Mouse (Mus musculus): ENCODE measurements around the gene Wdr61.
"Not testable (repeated sequence)": the region's sequence is repeated elsewhere in the genome, so short reads cannot be mapped to it uniquely, and the experiment has no call there.

Gene Wdr61

DNA sequence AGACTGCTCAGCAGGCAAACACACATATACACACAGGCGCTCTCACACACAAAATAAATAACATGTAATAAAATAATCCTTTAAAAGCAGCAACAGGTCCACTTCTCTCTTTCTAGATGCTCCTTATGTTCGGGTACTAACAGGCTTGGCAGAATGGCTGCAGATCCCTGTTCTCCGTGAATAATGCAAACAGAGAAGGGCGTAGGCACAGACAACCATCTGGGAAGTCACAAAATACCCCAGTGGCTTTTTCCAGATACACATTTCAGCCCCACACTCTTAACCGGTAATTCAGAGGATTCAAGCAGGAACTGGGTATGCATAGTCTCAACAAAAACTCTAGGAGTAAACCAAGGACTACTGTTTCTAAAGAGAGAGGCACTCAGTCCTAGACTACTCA, 8.0 kb downstream of the Wdr61 start:
- DNase-seq (ENCODE audit: low spot score): no peak

GRCm38 (mm10) chr9:54722596-54722995, 11.7 kb downstream of the Wdr61 start:
- peak; percentile 18 for DNase-seq (ENCODE audit: low spot score)

GRCm38 (mm10) chr9:54722156-54722555, 12.2 kb downstream of the Wdr61 start:
- no peak for DNase-seq (ENCODE audit: low spot score)

DNA sequence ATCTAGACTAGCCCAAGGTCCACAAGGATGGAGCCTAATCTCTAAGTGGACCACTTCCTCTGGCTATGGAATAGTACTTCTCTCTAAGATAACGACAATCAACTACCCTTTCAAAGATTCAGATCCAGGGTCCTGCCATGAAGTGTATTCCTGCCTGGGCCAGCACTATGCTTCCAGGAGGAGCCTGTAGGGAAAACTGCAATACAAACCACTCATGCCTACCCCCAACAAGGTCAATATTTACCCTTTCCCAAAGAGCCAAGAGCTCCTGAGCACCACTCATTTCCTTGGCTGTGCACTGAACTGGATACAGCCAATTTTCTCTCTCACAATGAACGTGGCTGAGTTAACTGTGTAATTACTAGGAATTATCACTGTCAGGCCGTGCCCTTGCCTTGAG, 16.8 kb downstream of the Wdr61 start:
- DNase-seq (ENCODE audit: low spot score): no peak

- DNase-seq (ENCODE audit: low spot score): no peak
Observed at GRCm38 (mm10) chr9:54715776-54716175, 18.5 kb downstream of the Wdr61 start.

DNA sequence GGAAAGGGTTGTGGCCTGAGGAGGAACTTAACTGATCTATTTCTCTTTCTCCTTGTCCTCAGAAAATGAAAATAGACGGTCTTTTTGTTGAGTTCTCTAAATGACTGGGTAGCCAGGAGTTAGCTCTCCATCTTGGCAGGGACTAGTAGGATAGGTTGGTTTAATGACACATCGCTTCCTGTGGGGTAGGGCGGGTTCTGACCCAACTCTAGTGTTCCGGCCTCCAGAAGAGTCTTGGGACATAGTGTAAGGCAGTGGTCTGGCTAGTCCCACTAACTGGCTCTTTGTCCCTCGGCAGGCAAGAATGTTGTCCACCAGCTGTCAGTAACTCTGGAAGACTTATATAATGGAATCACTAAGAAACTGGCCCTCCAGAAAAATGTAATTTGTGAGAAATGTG, 26.2 kb downstream of the Wdr61 start:
- DNase-seq (ENCODE audit: low spot score): no peak

DNA sequence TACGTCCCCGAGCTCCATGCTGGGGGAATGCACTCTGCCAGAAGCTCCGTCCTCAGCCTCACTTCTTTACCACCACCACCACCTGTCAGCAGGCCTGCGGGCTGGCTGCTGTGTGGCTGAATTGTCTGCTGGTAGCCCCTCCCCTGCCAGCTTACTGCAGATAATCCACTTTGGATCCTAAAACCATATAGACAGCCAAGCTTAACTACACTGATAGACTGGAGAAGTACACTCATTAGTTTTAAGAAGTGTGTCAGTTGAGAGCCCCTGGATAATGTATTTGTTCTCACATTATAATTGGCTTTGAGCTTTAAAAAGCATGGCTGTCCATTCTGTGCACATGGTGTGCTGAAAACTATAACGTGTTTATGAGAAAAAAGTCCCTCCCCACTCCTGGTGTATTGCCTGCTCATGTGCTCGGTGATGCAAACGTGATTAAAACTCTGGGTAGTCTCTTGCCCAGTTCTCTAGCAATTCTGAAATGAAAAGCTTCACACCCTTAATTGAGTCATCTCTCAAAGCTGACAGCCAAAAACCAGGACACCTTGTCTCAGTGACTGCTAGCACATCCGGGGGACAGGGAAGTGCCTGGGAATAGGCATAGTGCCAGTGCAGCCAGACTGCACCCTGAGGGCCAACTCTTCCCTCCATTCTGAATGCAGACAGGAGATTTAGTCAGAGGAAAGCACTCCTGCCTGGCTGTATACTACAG, 26.9 kb downstream of the Wdr61 start:
- DNase-seq (ENCODE audit: low spot score): no peak

- no peak for DNase-seq (ENCODE audit: low spot score)
Observed at GRCm38 (mm10) chr9:54705561-54705960, 28.8 kb downstream of the Wdr61 start.

- DNase-seq (ENCODE audit: low spot score): no peak
Observed at GRCm38 (mm10) chr9:54704361-54704760, 30.0 kb downstream of the Wdr61 start.

GRCm38 (mm10) chr9:54702581-54702980, 31.7 kb downstream of the Wdr61 start:
- no peak for DNase-seq (ENCODE audit: low spot score)

DNA sequence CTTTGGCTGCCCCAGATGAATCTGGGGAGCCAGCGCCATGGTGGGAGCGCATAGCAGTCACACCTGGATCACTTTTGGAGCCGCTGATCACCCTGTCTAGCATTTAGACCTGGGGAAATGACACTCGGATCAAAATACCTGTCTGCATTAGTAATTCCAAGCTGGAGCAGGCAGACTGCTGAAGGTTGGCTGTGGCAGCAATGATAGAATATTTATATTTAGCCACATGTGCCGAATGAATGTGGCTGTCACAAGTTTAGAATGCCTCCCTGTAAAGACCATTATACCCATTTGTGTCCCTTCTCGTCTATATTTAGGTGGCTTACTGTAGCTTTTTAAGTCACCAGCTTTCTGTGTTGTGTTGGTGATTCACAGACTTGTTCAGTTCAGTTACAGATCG, 33.6 kb downstream of the Wdr61 start:
- no peak for DNase-seq (ENCODE audit: low spot score)

DNA sequence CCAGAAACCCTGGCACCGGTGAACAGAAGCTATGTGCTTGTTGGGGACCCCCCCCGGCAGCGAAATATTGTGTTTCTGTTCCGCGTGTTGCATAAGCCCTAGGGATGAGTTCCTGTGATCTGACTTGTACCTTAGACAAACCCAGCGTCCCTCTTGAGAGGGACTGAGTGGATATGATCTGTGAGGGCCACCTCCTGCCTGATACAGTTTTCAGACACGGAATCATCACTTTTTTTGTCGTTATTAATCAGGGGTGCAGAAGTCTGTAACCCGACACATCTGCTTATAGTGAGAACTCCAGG, 34.2 kb downstream of the Wdr61 start:
- peak; percentile 23 for DNase-seq (ENCODE audit: low spot score)

- peak; percentile 77 for DNase-seq (ENCODE audit: low spot score)
Observed at GRCm38 (mm10) chr9:54699345-54700173, 34.8 kb downstream of the Wdr61 start.

DNA sequence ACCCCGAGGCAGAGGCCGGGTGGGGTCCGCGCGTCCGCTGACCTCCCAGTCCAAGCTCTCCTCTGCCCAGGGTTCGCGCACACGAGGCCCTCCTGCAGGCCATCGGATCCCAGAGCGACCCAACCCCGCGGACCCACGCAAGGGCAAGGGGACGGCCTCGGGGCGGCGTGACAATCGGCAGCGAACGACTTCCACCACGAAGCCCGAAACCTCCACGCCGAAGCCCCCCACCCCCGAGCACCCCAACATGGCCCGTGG, 35.3 kb downstream of the Wdr61 start:
- DNase-seq (ENCODE audit: low spot score): no peak

DNA sequence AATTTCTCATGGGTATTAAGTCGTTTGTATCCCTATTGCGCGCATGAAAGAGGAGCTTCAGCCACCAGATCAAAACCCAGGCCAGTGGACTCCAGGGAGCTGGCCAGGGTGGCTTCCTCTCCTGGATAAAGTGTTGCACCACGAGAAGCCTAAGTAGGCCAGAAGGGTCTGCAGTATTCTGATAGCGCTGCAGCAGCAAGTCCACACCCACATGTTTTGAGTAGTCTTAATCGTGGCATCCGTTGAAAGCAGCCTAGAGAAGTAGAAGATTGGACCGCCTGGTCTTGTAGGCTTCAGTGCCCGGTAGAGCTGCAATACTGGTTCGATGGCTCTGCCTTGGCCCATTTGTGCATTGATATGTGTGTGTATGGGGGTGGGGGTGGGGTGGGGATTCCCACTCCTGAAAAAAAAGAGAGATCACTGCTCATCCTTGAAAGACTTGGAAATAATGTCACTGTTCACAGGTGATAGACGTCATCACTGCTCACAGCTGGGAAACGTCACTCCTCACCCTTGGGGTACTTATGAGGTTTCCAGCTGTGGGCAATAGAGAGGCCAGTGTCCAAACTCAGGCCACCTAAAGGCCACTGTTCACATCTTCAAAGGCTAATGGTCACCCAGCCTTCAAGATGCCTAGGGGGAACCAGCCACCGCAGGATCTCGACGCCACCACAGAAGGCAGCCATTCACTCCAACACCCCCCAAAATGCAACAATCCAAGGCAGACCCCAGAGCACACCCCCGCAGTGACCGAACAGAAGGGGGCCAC, 35.8 kb downstream of the Wdr61 start, which contains the start of gene Dnaja4:
Gene Dnaja4, plus strand, starts transcription at position 556 of the 769 bp plus-strand sequence.
- no peak for DNase-seq (ENCODE audit: low spot score)

DNA sequence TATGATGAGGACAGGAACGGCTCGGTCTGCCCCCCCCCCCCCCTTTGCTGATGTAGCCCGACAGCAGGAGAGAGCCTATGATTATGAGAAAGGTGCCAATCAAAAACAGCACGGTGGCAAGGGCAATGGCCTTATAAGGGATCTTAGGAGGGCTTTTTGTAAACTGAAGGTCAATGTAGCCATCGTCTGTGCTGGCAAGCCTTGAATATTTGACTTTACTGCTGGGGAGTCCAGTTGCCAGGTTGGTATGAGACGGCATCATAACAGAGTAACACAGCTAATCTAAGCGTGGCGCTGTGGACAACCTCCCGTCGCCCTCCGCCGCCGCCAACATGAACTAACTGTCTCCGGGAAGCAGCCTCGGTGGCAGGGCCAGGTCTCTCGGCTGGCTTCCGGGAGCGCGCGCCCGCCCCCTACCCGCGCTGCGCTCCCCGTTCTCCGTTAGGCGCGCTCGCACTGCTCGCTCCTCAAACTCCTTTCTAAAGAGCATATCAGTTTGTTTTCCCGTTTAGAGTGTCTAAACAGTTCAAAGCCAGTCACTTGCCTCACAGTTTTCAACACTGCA, 43.0 kb downstream of the Wdr61 start:
- not testable (repeated sequence) for DNase-seq (ENCODE audit: low spot score)

DNA sequence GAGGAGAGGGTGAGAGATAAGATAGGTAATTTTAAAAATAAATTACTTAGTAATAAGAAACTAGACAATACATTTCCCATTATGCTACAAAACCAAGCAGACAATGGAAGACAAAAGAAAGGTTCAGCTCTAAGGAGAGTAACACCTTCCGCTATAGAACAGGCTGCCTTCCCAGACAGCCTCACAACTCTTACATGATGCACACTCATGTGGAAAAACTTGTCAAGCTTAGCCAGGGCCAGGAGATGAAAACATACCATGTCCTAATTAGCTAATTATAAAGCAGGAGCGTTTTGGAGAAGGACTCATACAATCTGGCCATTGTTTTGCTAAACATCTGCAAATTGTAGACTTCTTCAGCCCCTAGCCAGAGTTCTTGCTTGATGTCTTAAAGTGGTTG, 43.6 kb downstream of the Wdr61 start:
- not testable (repeated sequence) for DNase-seq (ENCODE audit: low spot score)

DNA sequence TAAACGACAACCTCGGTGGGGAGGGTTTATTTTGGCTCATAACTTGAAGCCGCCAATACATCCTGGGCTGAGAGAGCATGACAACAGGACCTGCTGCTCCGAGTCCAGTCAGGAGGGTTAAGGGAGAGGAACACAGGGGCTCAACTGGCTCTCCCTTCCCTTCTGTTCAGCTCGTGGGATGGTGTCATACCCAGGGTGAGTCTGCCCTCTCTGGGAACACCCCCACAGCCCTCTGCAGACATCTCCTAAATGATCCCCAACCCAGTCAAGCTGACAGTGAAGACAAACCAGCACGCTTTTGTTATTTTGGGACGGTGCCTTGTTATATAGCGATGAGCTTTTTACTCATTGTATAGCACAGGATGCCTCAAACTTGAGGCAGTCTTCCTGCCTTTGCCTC, 44.9 kb downstream of the Wdr61 start:
- no peak for DNase-seq (ENCODE audit: low spot score)

- no peak for DNase-seq (ENCODE audit: low spot score)
Observed at GRCm38 (mm10) chr9:54687246-54688236, 46.8 kb downstream of the Wdr61 start.

- DNase-seq (ENCODE audit: low spot score): no peak
Observed at GRCm38 (mm10) chr9:54683814-54684605, 50.3 kb downstream of the Wdr61 start.

GRCm38 (mm10) chr9:54682846-54683245, 51.5 kb downstream of the Wdr61 start:
- DNase-seq (ENCODE audit: low spot score): no peak
